Mouse (Mus musculus) lung, embryonic 15.5 days (tissue): ENCODE data around the gene Cdh11. TPM values are rescaled to one million over a fixed set of nuclear protein-coding genes. Genes with fewer than 3 reads are reported as not detected.
A peak's percentile ranks its signal among the peaks of the same experiment; 100 is the strongest.

Experiments used
- ATAC-seq: fragments of 200-750 bp; cut with Nextera tagmentation; 2 replicates; pipeline ENCODE4 v1.8.0; 2017; ENCODE audit warnings: moderate number of reproducible peaks, borderline replicate concordance; ENCODE audit not compliant: low FRiP score, low TSS enrichment; ENCODE audit errors: extremely low read depth
- H3K27ac ChIP-seq: fragments of 300-500 bp; sonication (generic); 2 replicates; pipeline ENCODE4 v1.5.1; 2015; ENCODE audit warnings: moderate library complexity, mild to moderate bottlenecking, inconsistent platforms
- H3K27me3 ChIP-seq: fragments of 300-500 bp; sonication (generic); 2 replicates; pipeline ENCODE4 v1.6.1; 2015; ENCODE audit warnings: inconsistent platforms
- H3K36me3 ChIP-seq: fragments of 300-500 bp; sonication (generic); 2 replicates; pipeline ENCODE4 v1.6.1; 2015; ENCODE audit warnings: inconsistent platforms
- H3K4me1 ChIP-seq: fragments of 300-500 bp; sonication (generic); 2 replicates; pipeline ENCODE4 v1.6.1; 2015; ENCODE audit warnings: inconsistent platforms
- H3K4me2 ChIP-seq: fragments of 300-500 bp; sonication (generic); 2 replicates; pipeline ENCODE4 v1.6.1; 2015; ENCODE audit warnings: inconsistent platforms, mild to moderate bottlenecking, moderate library complexity
- H3K4me3 ChIP-seq: fragments of 300-500 bp; sonication (generic); 2 replicates; pipeline ENCODE4 v1.5.1; 2015; ENCODE audit warnings: mild to moderate bottlenecking, inconsistent platforms
- H3K9ac ChIP-seq: fragments of 300-500 bp; sonication (generic); 2 replicates; pipeline ENCODE4 v1.6.1; 2015; ENCODE audit warnings: inconsistent platforms
- H3K9me3 ChIP-seq: fragments of 300-500 bp; sonication (generic); 2 replicates; pipeline ENCODE4 v1.6.1; 2016; ENCODE audit warnings: inconsistent platforms
- WGBS: fragments of 180-500 bp; shearing (Covaris S2); methylation state at CpG from one replicate; pipeline ENCODE4 v1.1.7; 2015; 5-methylcytosine and 5-hydroxymethylcytosine counted together
- microRNA-seq: library from miRNA; unstranded; fragments of <30 nt; microRNA quantifications from one replicate; pipeline ENCODE4, GENCODE M21; 2016
- polyA plus RNA-seq: library from polyadenylated mRNA; unstranded; fragments of >200 nt; fragmentation: Nextera tagmentation; extraction: Ambion mirVana; gene quantifications from 2 replicates; pipeline ENCODE4 v1.2.1, GENCODE M21; 2015

The Cdh11 gene
- polyA plus RNA-seq, 1 experiment from 2014 or later: 178 TPM

GRCm38 (mm10) chr8:102596523-102596922, 188.9 kb downstream of the Cdh11 start:
- Histone ChIP-seq H3K36me3 (no peaks in the 10 kb centered on the region), H3K4me3 (no peak overlapping the region), H3K4me2 (no peak overlapping the region), H3K9ac (no peak overlapping the region), H3K27ac (no peak overlapping the region), H3K4me1 (0 out of 2 replicates have a peak, but pooled peaks cover 10% of the 10 kb centered on the region), H3K27me3 (no peaks in the 10 kb centered on the region), H3K9me3 (no peaks in the 10 kb centered on the region)
- WGBS: 3% methylated on average over 3 of the region's 3 CpGs
- peak; percentile 98 for ATAC-seq

DNA sequence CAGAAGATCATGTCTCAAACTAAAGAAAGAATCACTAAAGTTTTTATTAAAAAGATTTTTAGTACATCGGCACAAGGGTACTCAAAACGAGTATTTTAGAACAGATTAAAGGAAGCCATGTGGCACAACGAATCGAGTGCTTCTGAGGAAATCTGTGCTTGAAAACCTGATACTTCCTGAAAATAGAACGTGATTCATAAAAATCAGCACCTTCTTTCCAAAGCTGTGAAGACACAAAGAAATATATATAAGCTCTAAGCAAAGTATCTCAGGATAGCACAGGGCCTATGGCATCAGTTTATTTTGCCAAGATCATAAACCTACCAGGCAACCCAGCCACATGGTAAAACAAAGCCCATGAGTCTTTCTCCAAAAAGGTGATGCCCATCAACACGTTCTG, 191.5 kb downstream of the Cdh11 start:
- ATAC-seq: no peak
- Histone ChIP-seq H3K9ac (no peak overlapping the region), H3K9me3 (no peaks in the 10 kb centered on the region), H3K27me3 (no peaks in the 10 kb centered on the region), H3K4me1 (0 out of 2 replicates have a peak, but pooled peaks cover 7% of the 10 kb centered on the region), H3K4me2 (no peak overlapping the region), H3K4me3 (no peak overlapping the region), H3K36me3 (no peaks in the 10 kb centered on the region), H3K27ac (no peak overlapping the region)
- 89% methylated on average over 6 of the region's 6 CpGs for WGBS

Small RNA genes lying within 50 kb of the gene (microRNA-seq; reads per million reads assigned to microRNA genes)
- not detected for gene Gm26301
